Mouse (Mus musculus) bone marrow macrophage, adult 2 months (primary cell): ENCODE results near the gene Lrrc36.

ENCODE experiments used
- CTCF ChIP-seq: IDR thresholded peaks from 2 replicates; pipeline ENCODE4 v1.5.1; 2012; ENCODE audit warnings: low read depth, mild to moderate bottlenecking, low read length, moderate library complexity
- POLR2A ChIP-seq: IDR thresholded peaks from 2 replicates; pipeline ENCODE4 v1.6.1; 2012; ENCODE audit warnings: mild to moderate bottlenecking, low read depth, low read length, borderline replicate concordance

DNA sequence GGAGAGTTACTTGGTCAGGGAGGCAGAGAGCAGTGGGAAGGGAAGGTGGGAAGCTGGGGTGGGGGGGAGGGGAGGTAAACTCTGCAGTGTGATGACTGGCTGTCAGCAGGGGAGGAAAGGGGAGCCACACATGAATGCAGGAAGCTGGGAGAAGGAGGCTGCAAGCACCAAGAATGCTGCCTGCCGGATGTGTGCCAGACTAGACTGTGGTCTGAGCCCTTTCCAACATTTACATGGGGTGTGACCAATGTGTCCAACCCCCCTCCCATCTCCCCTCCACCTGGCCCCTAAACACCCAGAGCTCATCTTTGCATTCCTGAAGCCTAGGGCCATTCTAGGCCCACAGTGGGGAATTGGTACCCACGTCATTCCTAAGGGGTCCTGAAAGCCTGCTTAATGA lies 67.6 kb downstream of the Lrrc36 start:
- TF ChIP-seq CTCF (no peak), POLR2A (no peak)
